Mouse (Mus musculus): ENCODE data around the gene Gm28171. TPM values are rescaled to one million over a fixed set of nuclear protein-coding genes. Genes with fewer than 3 reads are reported as not detected.
"Not testable (repeated sequence)": the region's sequence is repeated elsewhere in the genome, so short reads cannot be mapped to it uniquely, and the experiment has no call there.

Gene Gm28171
- polyA plus RNA-seq (2014; fragmentation: Nextera tagmentation; extraction: Ambion mirVana), result not detected in 2 replicates

- not testable (repeated sequence) for DNase-seq (ENCODE audit: low spot score); H3K4me2 ChIP-seq (ENCODE audit: low read length); H3K27me3 ChIP-seq (replicated peaks; ENCODE audit: control insufficient read depth, insufficient read depth, low read length); H3K36me3 ChIP-seq (ENCODE audit: control insufficient read depth, insufficient read depth, low read length); H3K9me3 ChIP-seq (ENCODE audit: control insufficient read depth, low read length); H3K4me3 ChIP-seq (ENCODE audit: low read depth, low read length); H3K9ac ChIP-seq (ENCODE audit: low read length); H3K27ac ChIP-seq (ENCODE audit: low read depth); ATAC-seq (replicated peaks; ENCODE audit: low FRiP score, low TSS enrichment, low read depth); H3K4me1 ChIP-seq (replicated peaks; ENCODE audit: control insufficient read depth, insufficient read depth, low read length)
- WGBS, result 50% methylated on average over 1 of the region's 1 CpGs
Measured at GRCm38 (mm10) chrY:5793095-5793494, at the start of gene Gm28171. Gm28171 (plus strand) TSS chrY:5793395.

Other genes with a start within 250 kb of the Gm28171 start
- not detected in 2 replicates for gene Gm21854, start 136.4 kb upstream of the Gm28171 start, polyA plus RNA-seq (2014; fragmentation: Nextera tagmentation; extraction: Ambion mirVana)
- gene Gm20914, start 67.4 kb upstream of the Gm28171 start, polyA plus RNA-seq (2014; fragmentation: Nextera tagmentation; extraction: Ambion mirVana), result not detected in 2 replicates
- not detected in 2 replicates for gene Gm21778, start 149.1 kb downstream of the Gm28171 start, polyA plus RNA-seq (2014; fragmentation: Nextera tagmentation; extraction: Ambion mirVana)